Mouse (Mus musculus) midbrain, embryonic 12.5 days (tissue): ENCODE results near the gene Ubxn10. TPM values are rescaled to one million over a fixed set of nuclear protein-coding genes. Genes with fewer than 3 reads are reported as not detected.

Experiments used
- ATAC-seq: fragments of 200-750 bp; cut with Nextera tagmentation; 2 replicates; pipeline ENCODE4 v1.8.0; 2017; ENCODE audit warnings: low read depth, moderate TSS enrichment, moderate library complexity; ENCODE audit not compliant: low FRiP score
- H3K27ac ChIP-seq: fragments of 300-500 bp; sonication (generic); replicated peaks from 2 replicates; pipeline ENCODE4 v1.5.1; 2016; ENCODE audit warnings: mild to moderate bottlenecking
- H3K27me3 ChIP-seq: fragments of 300-500 bp; sonication (generic); 2 replicates; pipeline ENCODE4 v1.6.1; 2016; ENCODE audit warnings: mild to moderate bottlenecking
- H3K36me3 ChIP-seq: fragments of 300-500 bp; sonication (generic); 2 replicates; pipeline ENCODE4 v1.6.1; 2016
- H3K4me1 ChIP-seq: fragments of 300-500 bp; sonication (generic); 2 replicates; pipeline ENCODE4 v1.6.1; 2016
- H3K4me2 ChIP-seq: fragments of 300-500 bp; sonication (generic); replicated peaks from 2 replicates; pipeline ENCODE4 v1.6.1; 2016; ENCODE audit warnings: mild to moderate bottlenecking, moderate library complexity
- H3K4me3 ChIP-seq: fragments of 300-500 bp; sonication (generic); 2 replicates; pipeline ENCODE4 v1.5.1; 2016; ENCODE audit warnings: mild to moderate bottlenecking
- H3K9ac ChIP-seq: fragments of 300-500 bp; sonication (generic); replicated peaks from 2 replicates; pipeline ENCODE4 v1.6.1; 2016; ENCODE audit warnings: mild to moderate bottlenecking, moderate library complexity
- H3K9me3 ChIP-seq: fragments of 300-500 bp; sonication (generic); 2 replicates; pipeline ENCODE4 v1.6.1; 2016; ENCODE audit warnings: mild to moderate bottlenecking
- WGBS: fragments of 180-500 bp; shearing (Covaris S2); methylation state at CpG from one replicate; pipeline ENCODE4 v1.1.7; 2016; 5-methylcytosine and 5-hydroxymethylcytosine counted together
- polyA plus RNA-seq: library from polyadenylated mRNA; unstranded; fragments of >200 nt; fragmentation: Nextera tagmentation; extraction: Ambion mirVana; gene quantifications from 2 replicates; pipeline ENCODE4 v1.2.1, GENCODE M21; 2016

Ubxn10 gene
- polyA plus RNA-seq, 1 experiment from 2014 or later, result 1.4 TPM

DNA sequence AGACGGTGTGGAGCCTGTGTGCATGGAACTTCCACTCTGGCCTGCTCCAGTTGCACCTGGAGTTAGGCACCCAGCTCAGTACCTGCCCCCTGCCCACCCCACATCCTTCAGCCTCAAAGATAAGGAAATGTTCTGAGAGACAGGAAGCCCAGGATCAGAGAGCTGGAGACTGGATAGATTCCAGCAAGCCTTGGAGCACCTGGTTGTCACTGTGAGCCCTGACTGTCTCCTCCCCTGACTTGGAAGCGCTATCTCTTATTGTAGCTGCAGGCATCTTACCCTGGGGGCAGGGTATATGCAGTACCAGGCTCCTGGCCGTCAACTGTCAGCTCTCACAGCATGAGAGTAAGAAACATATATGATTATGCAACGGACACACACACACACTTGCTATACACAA lies 18.5 kb upstream of the Ubxn10 start:
- Histone ChIP-seq H3K4me2 (no peak overlapping the region), H3K4me1 (no peaks in the 10 kb centered on the region; the same call in 1 of the 2 replicates), H3K27ac (no peak overlapping the region), H3K4me3 (no peak overlapping the region), H3K27me3 (no peaks in the 10 kb centered on the region), H3K9me3 (no peaks in the 10 kb centered on the region), H3K9ac (no peak overlapping the region), H3K36me3 (no peaks in the 10 kb centered on the region)
- WGBS, result 69% methylated on average over 4 of the region's 4 CpGs
- no peak for ATAC-seq

DNA sequence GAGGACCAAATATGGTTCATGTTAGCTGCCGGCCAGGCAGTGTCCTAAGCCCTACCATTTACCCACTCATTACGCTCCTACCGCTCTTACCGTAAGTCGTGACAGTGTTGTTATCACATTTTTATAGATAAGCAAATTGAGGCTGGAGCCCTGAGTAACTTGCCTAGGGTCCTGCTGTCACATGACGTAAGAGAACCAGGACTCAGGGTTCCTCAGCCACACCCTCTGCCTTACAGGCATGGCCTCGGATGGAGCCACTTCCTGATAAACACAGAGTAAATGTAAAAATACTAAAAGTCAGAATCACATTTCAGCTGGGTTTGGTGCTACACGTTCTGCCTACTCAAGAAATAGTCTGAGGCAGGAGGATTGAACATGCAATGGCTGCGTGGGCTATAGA lies 17.5 kb upstream of the Ubxn10 start:
- Histone ChIP-seq H3K4me1 (no peaks in the 10 kb centered on the region; the same call in 1 of the 2 replicates), H3K9ac (no peak overlapping the region), H3K4me3 (no peak overlapping the region), H3K36me3 (no peaks in the 10 kb centered on the region), H3K27ac (no peak overlapping the region), H3K27me3 (no peaks in the 10 kb centered on the region), H3K9me3 (no peaks in the 10 kb centered on the region), H3K4me2 (no peak overlapping the region)
- ATAC-seq, result no peak
- WGBS, result 88% methylated on average over 9 of the region's 9 CpGs

DNA sequence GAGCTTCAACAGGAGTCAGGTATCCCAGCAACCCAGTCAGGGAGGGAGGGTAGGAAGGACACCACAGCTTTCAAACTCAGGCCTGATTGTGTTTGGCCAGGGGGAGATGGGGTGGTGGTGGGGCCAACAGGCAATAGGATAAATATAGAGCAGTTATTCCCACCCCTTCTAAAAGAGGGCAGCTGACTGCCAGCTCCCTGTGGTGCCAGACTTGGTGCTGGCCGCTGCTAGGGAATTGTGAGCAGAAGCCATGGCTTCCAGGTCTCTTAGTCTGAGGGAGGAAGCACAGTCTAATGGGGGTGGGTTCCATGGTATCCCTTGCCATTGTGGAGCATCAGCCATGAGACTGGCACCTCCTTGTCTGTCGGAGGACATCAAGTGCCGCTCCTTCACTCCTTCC lies 16.6 kb upstream of the Ubxn10 start:
- no peak for ATAC-seq
- Histone ChIP-seq H3K4me2 (no peak overlapping the region), H3K27ac (no peak overlapping the region), H3K36me3 (no peaks in the 10 kb centered on the region), H3K9ac (no peak overlapping the region), H3K4me1 (no peaks in the 10 kb centered on the region; the same call in 1 of the 2 replicates), H3K4me3 (no peak overlapping the region), H3K9me3 (no peaks in the 10 kb centered on the region), H3K27me3 (no peaks in the 10 kb centered on the region)
- WGBS, result 81% methylated on average over 3 of the region's 3 CpGs

DNA sequence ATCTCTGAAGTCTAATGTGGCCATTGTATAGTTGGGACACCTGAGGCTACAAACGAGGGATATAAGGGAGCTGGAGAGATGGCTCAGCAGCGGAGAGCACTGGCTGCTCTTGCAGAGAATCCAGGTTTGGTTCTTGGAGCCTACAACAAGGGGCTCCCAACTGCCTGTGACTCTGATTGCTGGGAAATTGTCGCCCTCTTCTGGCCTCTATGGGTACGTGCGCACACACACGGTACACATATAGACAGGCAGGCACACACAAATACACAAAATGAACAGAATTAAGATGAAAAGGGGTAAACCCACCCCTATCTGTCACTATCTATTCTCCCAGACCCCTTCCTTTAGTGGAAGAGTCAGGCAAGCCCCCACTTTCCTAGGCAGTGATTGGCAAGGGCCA lies 15.6 kb upstream of the Ubxn10 start:
- 93% methylated on average over 6 of the region's 6 CpGs for WGBS
- H3K27me3 ChIP-seq, result no peaks in the 10 kb centered on the region

DNA sequence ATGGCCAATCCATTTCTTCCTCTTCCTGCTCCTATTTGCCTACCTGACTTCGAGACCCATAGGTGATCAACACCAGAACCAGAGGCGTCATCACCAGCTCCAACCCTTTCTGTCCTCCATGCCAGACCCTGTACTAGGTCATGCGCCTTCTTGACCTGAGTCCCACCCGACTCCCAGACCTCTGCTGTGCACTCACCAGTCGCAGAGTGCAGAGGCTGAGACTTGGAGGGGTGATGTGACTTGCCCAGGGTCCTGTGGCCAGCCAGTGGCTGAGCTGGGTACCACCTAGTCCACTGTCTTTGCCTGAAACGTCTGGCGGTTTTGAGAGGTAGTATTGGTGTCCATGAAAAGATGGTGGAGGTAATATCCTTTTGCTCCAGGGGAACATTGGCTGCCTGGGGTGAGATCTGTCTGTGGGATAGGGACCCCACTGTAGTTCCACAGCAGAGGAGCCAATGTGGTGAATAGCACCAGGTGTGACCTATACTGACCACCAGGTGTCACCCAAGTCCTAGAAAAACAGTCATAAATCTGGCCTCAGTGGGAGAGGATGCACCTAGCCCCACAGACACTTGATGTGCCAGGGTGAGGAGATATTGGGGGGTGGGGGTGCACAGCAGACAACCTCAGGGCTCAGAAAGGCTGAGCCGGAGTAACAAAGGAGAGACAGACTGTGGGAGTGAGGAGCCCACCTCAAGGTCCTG lies 11.6 kb upstream of the Ubxn10 start:
- H3K36me3 ChIP-seq, result no peaks in the 10 kb centered on the region
- no peak overlapping the region for H3K4me3 ChIP-seq
- WGBS, result 58% methylated on average over 8 of the region's 8 CpGs
- peak overlapping the region; percentile 39; the same call in 1 of the 2 replicates for H3K27ac ChIP-seq
- ATAC-seq, result no peak
- 0 out of 2 replicates have a peak, but pooled peaks cover 6% of the 10 kb centered on the region for H3K4me1 ChIP-seq
- 0 out of 2 replicates have a peak, but pooled peaks cover 3% of the 10 kb centered on the region for H3K27me3 ChIP-seq
- no peak overlapping the region for H3K4me2 ChIP-seq
- H3K9ac ChIP-seq, result no peak overlapping the region
- no peaks in the 10 kb centered on the region for H3K9me3 ChIP-seq

More for the DNA sequence above, 15.6 kb upstream of the Ubxn10 start:
- Histone ChIP-seq H3K36me3 (no peaks in the 10 kb centered on the region), H3K9ac (no peak overlapping the region), H3K4me1 (peaks cover 5% of the 10 kb centered on the region; the same call in 1 of the 2 replicates), H3K27ac (no peak overlapping the region), H3K9me3 (no peaks in the 10 kb centered on the region), H3K4me2 (no peak overlapping the region), H3K4me3 (no peak overlapping the region)
- ATAC-seq, result no peak

DNA sequence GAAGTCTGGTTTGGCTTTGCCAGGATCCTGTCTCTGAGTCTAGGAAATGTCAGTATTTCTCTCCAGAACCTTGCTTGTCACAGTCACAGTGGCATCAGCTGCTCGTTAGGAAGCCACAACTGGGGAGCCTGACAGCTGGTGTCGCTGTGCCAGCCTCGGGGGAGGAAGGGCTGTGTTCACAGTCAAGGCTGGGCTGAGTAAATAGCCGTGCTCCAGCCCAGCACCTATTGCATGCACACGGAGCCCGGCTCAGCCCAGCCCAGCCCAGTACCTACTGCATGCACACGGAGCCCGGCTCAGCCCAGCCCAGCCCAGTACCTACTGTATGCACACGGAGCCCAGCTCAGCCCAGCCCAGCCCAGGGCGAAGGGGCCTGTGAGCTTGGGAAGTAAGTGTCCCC lies 10.9 kb upstream of the Ubxn10 start:
- Histone ChIP-seq H3K27me3 (0 out of 2 replicates have a peak, but pooled peaks cover 5% of the 10 kb centered on the region), H3K36me3 (no peaks in the 10 kb centered on the region), H3K4me1 (0 out of 2 replicates have a peak, but pooled peaks cover 6% of the 10 kb centered on the region), H3K27ac (peak overlapping the region; percentile 39; the same call in 1 of the 2 replicates), H3K9me3 (no peaks in the 10 kb centered on the region), H3K9ac (no peak overlapping the region), H3K4me2 (no peak overlapping the region), H3K4me3 (no peak overlapping the region)
- 62% methylated on average over 10 of the region's 10 CpGs for WGBS
- peak; percentile 68 for ATAC-seq

DNA sequence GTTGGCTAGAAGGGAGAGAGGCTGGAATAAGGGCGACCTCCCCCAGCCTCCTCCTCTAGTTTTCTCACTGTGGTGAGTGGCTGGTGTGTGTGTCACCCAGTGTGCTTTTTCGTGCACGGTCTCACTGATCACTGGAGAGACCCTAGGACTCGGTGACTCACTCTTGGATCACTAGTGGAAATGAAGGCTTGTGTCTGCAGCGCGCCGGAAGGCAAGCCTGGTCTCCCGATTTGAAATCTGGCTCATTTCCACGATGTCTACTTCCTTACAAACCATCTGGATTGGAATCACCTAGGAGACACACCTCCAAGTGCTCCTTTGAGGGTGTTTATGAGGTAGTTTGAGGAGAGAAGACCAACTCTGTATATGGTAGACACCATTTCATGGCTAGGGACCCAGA lies 9.9 kb upstream of the Ubxn10 start:
- no peaks in the 10 kb centered on the region for H3K36me3 ChIP-seq
- ATAC-seq, result no peak
- WGBS, result 90% methylated on average over 9 of the region's 9 CpGs
- no peak overlapping the region for H3K4me3 ChIP-seq
- H3K4me1 ChIP-seq, result 0 out of 2 replicates have a peak, but pooled peaks cover 6% of the 10 kb centered on the region
- H3K27me3 ChIP-seq, result 0 out of 2 replicates have a peak, but pooled peaks cover 5% of the 10 kb centered on the region
- H3K27ac ChIP-seq, result no peak overlapping the region
- H3K4me2 ChIP-seq, result no peak overlapping the region
- no peak overlapping the region for H3K9ac ChIP-seq
- H3K9me3 ChIP-seq, result no peaks in the 10 kb centered on the region

DNA sequence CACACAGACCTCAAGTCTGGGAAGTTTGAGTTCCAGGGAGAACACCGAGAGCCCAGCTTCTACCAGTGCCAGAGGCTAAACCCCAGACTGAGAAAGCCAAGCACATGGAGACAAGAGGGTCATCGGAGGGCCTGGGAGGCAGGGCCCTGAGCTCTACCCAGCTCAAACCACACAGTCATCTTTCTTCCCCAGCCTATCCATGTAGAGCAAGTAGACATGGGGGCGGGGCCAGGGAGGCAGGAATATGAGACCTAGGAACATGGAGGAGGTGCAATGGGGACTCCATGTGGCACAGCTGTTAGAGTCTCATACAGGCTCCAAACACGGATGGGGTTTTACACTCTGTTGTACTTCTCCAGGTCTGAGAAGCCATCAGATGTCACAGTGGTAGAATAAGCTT lies 8.9 kb upstream of the Ubxn10 start:
- peaks cover 7% of the 10 kb centered on the region; the same call in 1 of the 2 replicates for H3K27me3 ChIP-seq
- H3K27ac ChIP-seq, result no peak overlapping the region
- WGBS, result 71% methylated on average over 4 of the region's 4 CpGs
- H3K4me3 ChIP-seq, result no peak overlapping the region
- no peak overlapping the region for H3K4me2 ChIP-seq
- H3K9ac ChIP-seq, result no peak overlapping the region
- H3K9me3 ChIP-seq, result no peaks in the 10 kb centered on the region
- no peak for ATAC-seq
- 0 out of 2 replicates have a peak, but pooled peaks cover 6% of the 10 kb centered on the region for H3K4me1 ChIP-seq
- no peaks in the 10 kb centered on the region for H3K36me3 ChIP-seq

DNA sequence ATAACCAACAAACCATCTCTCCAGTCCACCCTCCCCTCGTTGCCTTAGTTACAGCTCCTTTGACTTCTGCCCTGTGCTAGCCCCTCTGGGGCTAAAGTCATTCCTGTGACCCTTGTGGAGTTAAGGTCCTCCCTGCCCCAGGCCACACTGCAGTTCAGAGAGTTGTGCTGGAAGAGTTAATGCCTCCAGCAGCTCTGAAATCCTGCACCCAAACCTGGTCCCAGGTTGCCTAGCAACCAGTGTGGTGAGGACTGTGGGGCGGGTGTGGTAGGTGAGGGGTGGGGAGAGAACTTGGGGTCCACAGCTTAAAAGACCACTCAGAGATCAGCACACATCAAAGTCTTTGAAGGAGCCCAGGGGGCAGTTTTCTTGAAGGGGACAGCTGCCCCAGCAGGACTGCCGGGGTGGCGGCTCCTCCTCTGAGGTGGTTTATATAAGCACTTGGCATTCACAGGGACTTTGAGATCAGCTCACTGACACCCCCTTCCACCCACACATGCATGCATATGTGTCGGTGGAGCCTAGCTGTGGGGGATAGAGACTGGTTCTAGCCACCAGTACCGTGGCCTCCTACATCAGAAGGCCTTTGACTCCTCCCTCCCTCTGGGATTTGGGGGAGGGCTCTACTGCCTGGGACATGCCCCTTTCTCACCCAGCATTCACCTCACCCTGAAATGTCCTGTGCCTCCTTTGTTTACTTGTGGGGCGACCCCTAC lies 2.3 kb upstream of the Ubxn10 start:
- Histone ChIP-seq H3K27ac (no peak overlapping the region), H3K9me3 (no peaks in the 10 kb centered on the region), H3K4me3 (no peak overlapping the region), H3K9ac (no peak overlapping the region), H3K36me3 (no peaks in the 10 kb centered on the region), H3K4me2 (no peak overlapping the region), H3K27me3 (peaks cover 7% of the 10 kb centered on the region; the same call in 1 of the 2 replicates), H3K4me1 (peaks cover 13% of the 10 kb centered on the region)
- WGBS, result 7% methylated on average over 7 of the region's 7 CpGs
- no peak for ATAC-seq

DNA sequence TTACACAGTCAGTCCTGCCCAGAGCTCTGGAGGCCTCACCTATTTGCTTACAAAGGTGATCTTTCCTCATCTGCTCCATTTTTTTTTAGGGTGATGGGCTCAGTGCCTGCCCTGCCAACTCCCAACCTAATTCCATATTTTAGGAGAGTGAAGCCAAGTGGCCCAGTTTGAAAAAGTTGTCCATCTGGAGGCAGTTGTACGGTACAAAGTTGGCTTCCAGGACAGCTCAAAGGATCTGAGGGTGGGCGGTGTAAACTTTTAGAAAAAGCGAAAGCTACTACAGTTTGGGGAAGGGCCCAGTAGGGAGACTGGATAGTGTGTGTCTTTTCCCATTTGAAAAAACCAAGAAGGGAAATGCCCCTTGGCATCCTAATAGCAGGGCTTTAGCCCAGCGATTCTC lies 2.1 kb downstream of the Ubxn10 start:
- WGBS, result 91% methylated on average over 4 of the region's 4 CpGs
- no peaks in the 10 kb centered on the region for H3K36me3 ChIP-seq
- H3K27me3 ChIP-seq, result no peaks in the 10 kb centered on the region; the same call in 1 of the 2 replicates
- no peaks in the 10 kb centered on the region for H3K9me3 ChIP-seq
- peaks cover 13% of the 10 kb centered on the region for H3K4me1 ChIP-seq
- H3K9ac ChIP-seq, result no peak overlapping the region
- H3K27ac ChIP-seq, result no peak overlapping the region
- no peak overlapping the region for H3K4me2 ChIP-seq
- no peak for ATAC-seq
- no peak overlapping the region for H3K4me3 ChIP-seq

DNA sequence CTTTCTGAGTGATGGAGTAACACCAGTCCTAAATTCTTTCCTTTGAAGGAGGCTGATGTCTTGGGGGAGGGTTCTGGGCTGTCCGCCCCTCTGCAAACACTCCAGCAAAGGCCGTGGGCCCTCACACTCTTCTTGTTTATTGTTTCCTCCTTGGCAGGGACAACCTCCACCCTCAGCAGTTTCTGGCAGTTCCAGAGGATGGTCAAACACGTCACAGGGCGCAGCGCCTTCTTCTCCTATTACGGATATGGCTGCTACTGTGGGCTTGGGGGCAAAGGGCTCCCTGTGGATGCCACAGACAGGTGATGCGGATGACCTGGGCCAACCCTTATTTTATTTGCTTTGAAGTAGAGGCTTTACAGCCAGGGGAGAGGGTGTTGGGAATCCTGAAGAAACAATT lies 2.9 kb downstream of the Ubxn10 start:
- H3K4me3 ChIP-seq, result no peak overlapping the region
- no peak overlapping the region for H3K9ac ChIP-seq
- no peaks in the 10 kb centered on the region for H3K36me3 ChIP-seq
- no peak for ATAC-seq
- no peak overlapping the region for H3K4me2 ChIP-seq
- no peaks in the 10 kb centered on the region; the same call in 1 of the 2 replicates for H3K27me3 ChIP-seq
- H3K9me3 ChIP-seq, result no peaks in the 10 kb centered on the region
- WGBS, result 80% methylated on average over 7 of the region's 7 CpGs
- H3K4me1 ChIP-seq, result peaks cover 13% of the 10 kb centered on the region
- H3K27ac ChIP-seq, result no peak overlapping the region

DNA sequence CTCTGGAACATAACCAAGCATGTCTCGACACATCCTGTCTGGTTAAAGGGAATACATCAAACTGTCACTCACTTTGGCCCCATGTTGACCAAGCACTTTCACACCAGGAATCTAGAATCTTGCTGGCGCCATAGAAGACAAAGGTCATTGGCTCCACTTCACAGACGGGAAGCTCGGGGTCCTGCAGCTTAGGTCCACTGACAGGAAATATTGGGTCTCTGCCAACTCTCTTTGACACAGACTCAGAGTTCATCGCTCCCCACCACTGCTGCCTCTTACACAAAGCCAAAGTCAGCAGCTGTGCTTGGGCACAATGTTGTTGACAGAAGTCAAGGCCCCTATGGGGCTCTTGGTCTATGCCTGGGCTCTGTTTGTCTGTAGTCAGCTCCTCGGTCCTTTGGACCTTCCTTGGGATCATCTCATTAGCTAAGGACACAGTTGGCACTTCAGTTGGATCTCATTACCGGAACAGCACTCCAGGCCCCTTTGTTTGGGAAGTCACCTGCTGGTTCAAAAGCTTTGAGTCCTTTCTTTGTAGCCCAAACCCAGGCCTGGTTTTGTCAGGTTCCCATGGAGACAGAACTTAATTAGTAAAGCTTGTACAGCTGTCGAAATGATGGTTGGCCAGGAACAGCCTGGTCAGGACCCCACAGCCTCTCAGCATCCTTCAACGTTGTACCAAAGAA lies 7.8 kb downstream of the Ubxn10 start:
- Histone ChIP-seq H3K9ac (no peak overlapping the region), H3K4me3 (no peak overlapping the region), H3K9me3 (no peaks in the 10 kb centered on the region), H3K4me2 (no peak overlapping the region), H3K4me1 (peaks cover 23% of the 10 kb centered on the region), H3K27me3 (peaks cover 3% of the 10 kb centered on the region; the same call in 1 of the 2 replicates), H3K36me3 (no peaks in the 10 kb centered on the region), H3K27ac (no peak overlapping the region)
- peak; percentile 41; the same call in 1 of the 2 replicates for ATAC-seq
- WGBS, result 27% methylated on average over 9 of the region's 9 CpGs
